Mouse (Mus musculus) ovary, postnatal 10 days (tissue): ENCODE data around the gene Gm20388.
"Not testable (repeated sequence)": the region's sequence is repeated elsewhere in the genome, so short reads cannot be mapped to it uniquely, and the experiment has no call there.

Experiments
- DNase-seq: peaks from one replicate; pipeline ENCODE4 v3.0.0; 2022; ENCODE audit warnings: low spot score

Gm20388 gene

DNA sequence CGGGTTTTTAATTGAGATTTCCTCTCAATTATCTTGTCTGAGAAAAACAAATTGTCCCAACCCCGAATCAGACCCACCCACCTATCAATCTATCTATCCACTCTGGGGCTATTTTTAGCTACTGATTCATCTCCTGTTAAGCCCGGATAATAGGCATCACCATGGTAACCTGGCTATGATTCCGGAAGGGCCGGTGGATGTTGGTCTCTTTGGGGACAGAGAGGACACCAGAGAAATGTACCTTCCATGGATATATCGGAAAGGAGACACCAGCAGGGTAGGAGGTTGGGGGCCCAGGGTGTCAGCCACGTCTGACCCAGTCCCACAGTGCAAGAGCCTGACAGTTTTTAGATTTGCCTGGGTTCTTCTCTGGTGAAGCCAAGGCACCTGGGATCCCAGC is 3224.8 kb downstream of the Gm20388 start:
- DNase-seq, result no peak

DNA sequence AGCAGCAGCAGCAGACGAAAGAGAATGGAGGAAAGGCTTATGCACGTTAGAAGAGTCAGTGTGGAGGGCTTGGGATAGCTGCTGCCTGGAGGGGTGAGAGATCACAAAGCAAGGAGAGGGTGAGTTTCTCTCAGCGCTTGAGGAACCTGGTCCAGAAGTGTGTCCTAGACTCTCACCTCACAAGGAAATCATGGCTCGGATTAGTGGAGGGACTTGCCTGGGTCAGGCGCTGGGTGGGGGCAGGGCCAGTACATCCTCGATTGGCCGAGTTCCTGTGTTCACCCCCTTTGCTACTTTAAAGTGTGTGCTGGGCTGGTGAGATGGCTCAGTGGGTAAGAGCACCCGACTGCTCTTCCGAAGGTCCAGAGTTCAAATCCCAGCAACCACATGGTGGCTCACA is 3225.2 kb downstream of the Gm20388 start:
- DNase-seq, result no peak

DNA sequence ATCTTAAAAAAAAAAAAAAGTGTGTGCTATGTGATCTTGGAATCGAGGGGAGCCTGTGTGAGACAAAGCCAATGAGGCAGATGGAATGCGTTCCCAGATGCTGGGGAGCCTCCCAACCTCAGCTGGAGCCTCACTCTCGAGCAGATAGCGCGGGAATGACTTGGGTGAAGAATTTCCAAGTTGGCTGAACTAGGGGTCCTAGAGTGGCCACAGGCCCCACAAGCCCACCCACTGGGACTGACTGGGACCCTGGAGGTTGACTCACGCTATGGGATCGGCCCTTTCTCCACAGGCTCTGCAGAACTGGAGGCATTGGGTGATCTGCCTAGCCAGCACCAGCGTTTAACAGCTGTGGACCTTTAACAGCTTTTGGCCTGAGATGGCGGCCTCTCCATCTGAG is 3225.6 kb downstream of the Gm20388 start:
- DNase-seq, result no peak

DNA sequence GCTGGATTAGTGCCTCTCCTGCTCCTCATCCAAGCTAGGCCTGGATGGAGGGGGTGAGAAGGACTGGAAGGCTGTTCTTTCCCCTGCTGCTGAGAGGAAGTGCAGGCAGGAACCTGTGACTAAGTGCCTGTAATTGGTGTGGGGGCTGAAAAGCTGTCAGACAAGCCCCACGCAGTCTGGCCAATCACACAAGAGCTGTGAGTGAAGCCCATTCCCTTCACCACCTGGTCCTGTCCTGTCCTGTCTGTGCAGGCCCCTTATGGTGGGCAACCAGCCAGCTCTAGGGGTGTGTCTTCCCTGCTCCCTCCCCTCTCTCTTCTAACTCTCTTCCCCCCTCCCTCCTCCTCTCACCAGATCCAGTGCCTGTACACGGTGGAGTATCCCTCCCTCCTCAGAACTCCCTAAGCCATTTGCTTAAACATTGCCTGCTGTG is 3227.0 kb downstream of the Gm20388 start:
- DNase-seq, result no peak

DNA sequence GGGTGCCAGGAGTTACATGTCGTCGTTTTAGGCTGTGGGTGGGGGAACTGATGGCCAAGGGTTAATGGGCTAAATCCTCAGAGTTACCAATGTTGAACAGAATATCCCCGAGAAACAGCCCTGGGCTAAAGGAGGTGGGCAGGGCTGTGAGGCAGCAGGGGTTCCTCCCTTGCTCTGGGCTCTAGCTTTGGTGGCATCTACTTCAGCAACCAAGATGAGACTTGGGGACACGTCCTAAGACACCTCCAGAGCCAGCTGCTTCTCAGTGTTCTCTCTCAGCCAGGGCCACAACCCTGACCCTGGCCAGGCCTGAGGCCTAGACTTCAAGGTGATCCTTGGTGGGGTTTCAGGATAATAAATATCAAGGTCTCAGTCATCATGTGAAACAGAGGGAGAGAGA is 3228.1 kb downstream of the Gm20388 start:
- DNase-seq, result no peak

DNA sequence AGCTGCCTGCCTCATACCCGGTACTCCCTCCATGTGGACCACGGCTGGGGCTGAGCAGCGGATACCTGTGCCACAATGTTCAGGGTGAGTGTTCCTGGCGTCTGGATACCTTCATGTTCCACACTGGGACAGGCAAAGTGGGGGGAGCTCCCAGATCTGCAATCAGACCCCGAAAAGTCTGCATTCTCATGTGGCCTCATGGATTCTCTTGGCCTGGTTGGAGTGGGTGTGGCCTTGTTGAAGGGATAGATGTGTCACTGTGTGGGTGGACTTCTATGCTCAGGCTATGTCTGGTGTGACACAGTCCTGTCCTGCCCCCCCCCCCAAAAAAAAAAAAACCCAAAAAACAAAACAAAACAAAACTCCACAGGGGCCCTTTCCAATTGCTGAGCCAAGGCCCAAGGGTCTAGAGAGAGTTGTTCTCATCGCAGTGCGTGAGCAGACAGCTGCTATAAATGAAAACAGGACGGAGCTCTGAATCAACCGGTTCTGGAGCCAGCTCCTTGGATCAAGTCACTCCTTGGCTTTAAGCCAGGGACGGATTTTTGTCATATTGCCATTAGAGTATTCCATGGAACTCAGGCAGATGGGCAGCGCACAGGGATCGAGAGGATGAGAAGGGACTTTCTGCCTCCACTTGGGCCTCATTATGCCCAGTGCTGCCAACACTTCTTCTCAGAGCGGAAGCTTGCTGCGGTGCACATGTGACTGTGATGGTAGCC is 3231.3 kb downstream of the Gm20388 start:
- DNase-seq, result peak; percentile 57

DNA sequence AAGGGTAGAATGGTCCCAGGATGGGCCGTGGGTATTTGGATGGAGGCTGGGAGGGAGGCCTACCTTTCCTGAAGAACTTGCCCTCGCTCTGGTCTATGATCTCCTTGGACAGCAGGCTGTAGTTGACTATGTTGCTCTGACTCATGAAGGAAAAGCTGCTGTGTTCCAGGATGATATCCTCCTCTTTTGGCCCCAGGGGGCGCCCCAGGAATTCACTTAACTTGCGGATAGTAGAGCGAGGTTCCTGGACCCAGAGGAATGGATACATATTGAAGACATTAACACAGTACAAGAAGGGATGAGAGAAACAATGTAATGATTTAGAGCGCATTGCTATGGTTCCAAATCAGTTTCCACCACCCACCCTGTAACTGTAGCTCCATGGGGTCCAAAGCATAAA is 3234.6 kb downstream of the Gm20388 start:
- no peak for DNase-seq

DNA sequence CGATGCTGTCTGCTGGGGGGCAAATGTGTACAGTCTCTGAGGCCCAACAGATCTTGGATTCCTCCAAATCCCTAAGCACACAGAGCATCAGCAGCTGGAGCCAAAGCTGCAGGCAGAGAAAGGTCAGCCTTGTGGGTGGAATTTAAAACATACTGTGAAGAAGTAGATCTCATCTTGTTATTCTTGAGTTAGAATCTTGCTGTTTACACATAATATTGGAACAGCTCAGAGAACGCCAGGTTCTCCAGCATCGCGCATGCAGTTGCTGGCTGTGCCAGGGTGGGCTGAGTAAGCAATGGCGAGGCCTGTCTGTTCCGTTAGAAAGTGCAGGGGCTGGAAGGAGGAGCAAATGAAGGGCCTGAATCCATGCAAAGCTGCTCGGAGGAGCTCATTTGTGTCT is 3235.7 kb downstream of the Gm20388 start:
- DNase-seq, result no peak

DNA sequence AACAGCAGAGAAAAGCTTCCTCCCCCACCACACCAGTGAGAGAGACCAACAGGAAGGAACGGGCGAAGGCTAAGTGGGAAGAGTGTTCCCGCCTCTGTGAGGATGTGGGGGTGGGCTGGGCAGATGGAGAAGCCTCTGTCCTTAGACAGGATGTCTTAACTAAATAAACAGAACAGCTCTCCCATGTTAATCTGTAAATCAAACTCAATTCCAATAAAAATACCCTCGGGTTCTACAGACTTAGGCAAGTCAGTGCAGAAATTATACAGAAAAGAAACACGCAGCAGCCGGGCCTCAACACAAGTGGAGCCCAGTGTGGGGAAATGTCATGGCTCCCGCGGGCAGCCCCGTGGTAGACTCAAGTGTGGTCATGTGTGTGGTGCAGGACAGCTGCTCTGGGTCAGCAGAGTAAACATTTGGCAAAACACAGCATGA is 3240.1 kb downstream of the Gm20388 start:
- no peak for DNase-seq

DNA sequence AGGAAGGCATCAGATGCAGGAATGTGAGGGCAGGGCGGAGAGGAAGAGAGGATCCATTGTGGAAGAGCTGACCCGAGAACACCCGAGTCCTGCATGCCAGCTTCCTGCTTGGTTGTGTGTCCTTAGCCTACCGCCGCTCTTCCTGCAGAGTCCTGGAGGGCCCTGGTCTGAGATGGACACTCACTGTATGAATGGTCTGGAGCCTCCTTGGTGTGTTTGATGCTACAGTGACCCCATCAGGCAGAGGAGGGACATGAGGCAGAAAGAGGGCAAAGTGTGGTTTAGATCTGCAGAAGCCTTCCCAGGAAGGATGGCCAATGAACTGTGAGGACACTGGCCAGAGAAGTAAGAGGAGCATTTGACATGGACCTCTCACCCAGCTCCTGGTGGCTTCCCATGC is 3244.5 kb downstream of the Gm20388 start:
- no peak for DNase-seq

DNA sequence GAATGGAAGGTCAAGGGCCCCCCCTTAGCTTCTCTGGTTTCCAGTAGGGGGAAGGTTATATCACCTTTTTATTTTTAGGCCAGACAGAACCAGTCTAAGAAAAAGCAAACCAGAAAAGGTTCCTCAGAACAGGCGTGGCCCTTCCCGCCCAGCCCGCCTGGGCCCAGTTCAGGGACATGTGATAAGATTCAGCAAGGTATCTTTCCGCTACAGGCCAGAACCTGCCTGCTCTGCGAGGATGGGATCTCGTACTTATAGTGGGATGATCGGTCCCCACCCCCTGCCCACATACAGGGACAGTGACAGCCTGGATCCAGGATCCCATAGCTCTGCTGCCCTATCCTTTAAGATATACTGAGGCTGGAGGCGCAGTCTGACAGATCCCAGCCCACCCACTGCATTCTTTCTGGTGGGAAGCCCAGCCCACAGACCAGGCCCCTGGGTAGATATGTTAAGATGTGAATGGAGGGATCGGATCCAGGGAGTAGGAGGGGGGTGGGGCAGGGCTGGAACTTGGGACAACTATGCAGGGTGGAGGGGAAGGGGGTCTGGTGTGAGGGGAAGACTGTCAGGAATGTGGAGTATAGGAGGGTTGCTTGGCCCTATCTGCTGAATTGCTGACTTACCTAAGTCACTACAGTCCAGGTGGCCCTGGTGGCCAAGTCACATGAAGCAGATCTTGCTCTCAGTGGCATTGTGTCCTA is 3245.6 kb downstream of the Gm20388 start:
- DNase-seq, result no peak

DNA sequence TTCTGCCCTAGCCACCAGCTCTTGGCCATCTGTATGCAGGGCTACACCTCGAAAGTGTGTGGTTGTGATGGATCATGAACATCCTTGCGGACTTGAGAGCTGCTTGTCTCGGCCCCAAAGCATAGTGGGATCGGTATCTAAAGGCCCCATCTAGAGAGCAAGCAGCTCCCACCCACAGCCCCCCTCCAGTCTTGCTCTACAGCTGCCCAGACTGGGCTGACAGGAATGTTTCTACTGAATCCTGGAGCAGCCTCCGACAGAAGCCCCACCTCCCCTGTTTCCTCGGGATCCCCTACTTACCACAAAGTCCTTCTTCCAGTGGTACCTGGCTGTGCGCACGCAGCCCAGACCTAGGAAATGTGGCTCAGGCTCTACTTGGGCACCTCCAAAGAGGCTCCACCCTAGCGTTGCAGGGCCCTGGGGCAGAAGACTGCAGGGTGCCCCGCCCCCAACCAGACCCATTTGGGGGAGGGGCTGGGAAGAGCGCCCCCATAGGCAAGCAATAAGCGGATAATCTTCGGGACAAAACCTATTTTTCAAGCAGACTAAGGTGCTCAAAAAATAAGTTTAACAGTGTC is 3247.3 kb downstream of the Gm20388 start, which contains the start of gene Sult5a1:
Sult5a1 (minus strand) TSS at position 428 of the 578 bp plus-strand sequence.
- DNase-seq, result no peak

DNA sequence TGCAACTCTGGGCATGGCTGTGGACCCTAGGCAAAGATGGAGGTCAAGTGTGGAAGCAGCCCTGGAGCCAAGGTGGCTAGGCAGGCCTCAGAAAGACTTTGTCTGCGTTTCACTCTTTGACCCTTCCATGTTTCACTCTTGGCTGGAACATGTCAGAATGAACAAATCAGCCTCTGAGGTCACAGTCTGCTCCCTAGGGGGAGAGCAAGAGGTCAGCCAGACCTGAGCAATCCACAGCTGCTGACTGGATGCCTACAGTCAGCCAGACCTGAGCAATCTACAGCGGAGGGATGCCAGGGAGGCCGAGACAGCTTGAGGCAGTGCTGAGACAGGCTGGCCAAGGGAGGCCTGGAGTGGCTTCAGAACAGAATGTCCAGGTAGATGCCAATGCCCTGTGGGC is 3270.8 kb downstream of the Gm20388 start:
- DNase-seq, result no peak

DNA sequence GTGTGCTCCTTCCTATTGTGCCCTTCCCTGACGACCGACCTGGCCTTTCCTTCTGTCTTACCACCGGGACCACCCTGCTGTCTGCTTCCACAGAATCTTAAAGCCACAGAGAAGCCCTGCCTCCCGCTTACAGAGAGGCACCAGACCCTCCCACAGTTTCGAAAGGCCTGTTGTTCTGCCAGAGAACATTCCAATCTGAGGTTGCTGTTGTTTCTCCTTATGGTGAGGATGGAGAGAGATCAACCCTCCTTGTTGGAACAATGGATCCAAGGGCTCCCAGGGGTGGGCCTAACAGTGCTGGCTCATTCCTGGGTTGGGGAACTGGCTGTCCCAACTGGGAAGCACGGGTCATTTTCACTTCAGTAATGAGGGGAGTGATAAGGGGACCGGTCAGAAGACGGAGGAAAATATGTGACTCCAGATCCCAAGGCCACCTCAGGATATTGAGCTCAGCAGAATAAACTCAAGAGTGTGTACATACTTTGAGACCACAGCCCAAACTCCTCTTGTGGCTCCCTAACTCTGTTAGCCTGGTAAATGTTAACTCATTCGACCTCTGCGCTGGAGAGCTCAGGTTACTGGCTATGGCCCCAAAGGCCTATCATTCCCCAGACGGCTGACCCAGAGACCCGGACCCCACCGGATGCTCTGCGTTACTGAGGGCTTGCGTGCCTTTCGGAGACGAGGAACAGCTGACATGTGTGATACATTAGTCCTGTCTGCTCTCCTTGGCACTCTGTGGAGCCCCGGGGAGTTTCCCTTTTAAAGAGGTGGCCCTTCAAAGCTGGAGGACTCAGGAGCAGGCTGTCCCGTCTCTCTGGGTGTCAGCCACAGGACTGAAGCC is 3275.1 kb downstream of the Gm20388 start, which contains the start of gene Dpep1:
Dpep1 (plus strand) TSS at position 677 of the 844 bp plus-strand sequence.
- no peak for DNase-seq

DNA sequence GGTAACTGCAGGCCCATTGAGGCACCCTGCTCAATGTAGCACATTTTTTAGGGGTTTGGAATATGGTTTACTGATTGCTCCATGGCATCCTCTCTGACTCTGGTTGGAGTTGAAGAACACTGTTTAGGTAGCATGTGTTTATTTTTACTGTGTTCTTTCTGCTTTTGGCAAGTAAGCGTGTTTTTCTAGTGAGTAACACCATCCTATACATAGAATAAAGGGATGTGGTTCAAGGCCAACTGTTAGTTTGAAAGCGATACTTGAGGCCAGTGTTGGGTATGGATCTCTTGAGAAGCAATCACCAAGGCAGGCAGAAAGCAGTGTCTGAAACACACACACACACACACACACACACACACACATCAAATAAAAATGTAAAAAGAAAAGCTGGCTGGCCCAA is 3277.4 kb downstream of the Gm20388 start:
- DNase-seq, result no peak

DNA sequence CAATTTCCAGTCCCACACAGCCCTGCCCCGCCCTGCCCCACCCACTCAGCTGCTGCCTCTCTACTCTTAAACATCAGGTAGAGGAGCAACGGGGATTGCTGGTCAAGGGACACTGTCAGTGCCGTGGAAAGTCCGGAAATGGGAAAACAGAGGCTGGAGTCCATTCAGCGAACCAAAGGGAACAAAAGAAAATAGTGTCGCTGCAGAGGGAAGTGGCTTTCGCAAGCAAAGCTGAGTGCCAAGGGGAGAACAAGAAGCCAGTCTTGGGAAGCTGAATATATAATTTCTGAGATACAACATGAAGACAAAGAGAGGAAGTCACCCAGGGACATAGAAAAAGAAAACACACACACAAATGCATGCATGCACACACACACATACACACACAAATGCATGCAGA is 3278.2 kb downstream of the Gm20388 start:
- DNase-seq, result no peak

DNA sequence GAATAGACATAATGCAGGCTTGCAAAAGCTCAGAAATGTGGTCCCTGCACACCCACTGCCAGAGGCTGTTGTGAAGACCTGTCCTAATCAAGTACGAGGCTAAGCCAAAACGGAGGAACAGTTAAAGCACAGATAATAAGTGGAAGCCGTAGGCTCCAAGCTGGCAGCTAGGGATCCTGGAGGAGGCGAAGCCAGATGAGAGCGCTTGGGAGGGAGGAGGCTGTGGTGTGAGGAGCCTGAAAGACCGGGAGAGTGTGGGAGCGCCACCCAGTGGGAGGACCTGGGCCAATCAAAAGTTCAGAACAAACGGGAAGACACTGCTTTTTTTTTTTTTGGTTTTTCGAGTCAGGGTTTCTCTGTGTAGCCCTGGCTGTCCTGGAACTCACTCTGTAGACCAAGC is 3280.0 kb downstream of the Gm20388 start:
- DNase-seq, result peak; percentile 41

DNA sequence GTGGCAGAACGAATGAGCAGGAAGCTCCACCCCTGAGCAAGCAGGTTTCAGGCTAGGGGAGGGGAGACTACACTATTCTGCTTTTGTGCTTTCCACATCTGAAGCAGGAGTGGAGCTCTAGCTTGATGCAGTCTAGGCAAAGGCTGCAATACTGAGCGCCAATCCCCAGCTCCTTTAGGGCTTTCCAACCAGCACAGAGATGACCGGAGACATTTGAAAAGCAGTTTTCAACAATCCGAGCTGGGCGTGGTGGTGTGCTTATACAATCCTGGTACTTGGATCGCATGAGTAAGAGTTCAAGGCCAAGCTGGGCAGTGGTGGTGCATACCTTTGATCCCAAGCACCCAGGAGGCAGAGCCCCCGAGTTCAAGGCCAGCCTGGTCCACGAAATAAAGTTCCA is 3281.3 kb downstream of the Gm20388 start:
- no peak for DNase-seq

DNA sequence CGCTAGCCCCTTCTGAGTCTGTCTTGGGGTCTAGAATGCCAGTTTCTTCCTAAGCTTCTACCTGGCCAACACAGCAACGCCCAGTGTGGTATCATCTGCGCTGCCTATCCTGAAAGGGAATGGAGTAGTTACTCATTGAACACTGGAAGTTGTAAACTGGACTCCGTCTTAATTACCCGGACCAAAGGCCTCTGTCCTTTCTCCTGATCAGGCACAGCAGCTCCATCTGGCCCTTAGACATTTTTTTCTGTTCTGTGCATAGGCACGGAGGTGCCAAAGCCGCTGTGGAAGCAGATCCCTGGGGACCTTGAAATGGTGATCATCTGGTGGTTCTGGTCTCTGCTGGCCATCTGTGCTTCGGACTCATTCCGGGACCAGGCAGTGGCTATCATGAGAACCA is 3283.1 kb downstream of the Gm20388 start:
- no peak for DNase-seq

DNA sequence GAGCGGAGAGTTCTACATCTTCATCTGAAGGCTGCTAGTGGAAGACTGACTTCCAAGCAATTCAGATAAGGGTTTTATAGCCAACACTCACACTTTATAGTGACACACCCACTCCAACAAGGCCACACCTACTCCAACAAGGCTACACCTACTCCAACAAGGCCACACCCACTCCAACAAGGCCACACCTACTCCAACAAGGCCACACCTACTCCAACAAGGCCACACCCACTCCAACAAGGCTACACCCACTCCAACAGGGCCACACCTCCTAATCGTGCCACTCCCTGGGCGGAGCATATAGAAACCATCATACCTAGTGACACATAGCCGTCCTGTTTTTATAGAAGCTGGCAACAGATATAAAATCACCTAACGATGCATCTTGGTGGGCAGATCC is 3286.4 kb downstream of the Gm20388 start:
- not testable (repeated sequence) for DNase-seq

DNA sequence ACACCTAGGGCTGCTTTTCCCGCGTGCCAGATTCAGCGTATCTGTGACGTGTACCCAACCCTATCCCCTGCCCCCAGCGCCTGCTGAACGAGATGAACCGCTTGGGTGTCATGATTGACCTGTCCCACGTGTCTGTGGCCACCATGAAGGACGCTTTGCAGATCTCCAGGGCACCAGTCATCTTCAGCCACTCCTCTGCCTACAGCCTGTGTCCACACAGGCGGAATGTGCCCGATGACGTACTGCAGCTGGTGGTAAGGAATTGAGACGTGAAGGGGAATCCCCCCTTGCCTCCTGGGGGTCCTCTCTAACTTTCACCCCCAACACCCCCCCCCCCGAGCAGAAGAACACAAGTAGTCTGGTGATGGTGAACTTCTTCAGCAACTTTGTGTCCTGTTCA is 3289.2 kb downstream of the Gm20388 start:
- DNase-seq, result no peak

DNA sequence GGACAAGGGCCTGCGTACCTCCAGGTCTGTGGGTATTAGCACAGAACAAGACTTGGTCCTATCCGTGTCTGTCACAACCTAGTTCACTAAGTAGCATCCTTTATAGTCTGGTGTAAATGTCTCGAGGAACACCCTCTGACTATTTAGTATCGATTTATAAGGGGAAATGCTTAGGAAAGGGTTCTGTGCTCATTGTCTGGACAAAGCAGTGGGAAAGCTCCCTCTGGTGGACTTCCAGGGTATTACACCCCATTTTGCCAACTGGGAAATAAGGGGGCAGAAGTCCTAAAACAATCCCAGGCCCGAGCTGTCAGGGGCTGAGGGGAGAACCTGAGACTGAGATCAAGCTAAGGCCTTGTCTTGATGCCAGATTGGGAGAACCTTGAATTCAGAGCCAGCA is 3291.6 kb downstream of the Gm20388 start:
- peak; percentile 57 for DNase-seq
